Mouse (Mus musculus): ENCODE data around the gene Gorasp2.

The Gorasp2 gene

GRCm38 (mm10) chr2:70742588-70742987 is 81.2 kb downstream of the Gorasp2 start:
- no peak for DNase-seq (ENCODE audit: low spot score in 2 of 2)

GRCm38 (mm10) chr2:70751655-70752054 is 90.3 kb downstream of the Gorasp2 start:
- no peak for DNase-seq (ENCODE audit: low spot score in 2 of 2)

- DNase-seq (ENCODE audit: low spot score in 2 of 2): no peak
These were observed 90.8 kb downstream of the Gorasp2 start for GRCm38 (mm10) chr2:70752149-70752548.

Measured in spleen, postnatal 10 days (tissue).